Mouse (Mus musculus) kidney, adult 18-20 months (tissue): Measurements from ENCODE around the gene 2210010C04Rik.
"Not testable (repeated sequence)": the region's sequence is repeated elsewhere in the genome, so short reads cannot be mapped to it uniquely, and the experiment has no call there.

Experiments
- DNase-seq: peaks from one replicate; pipeline ENCODE4 v3.0.0; 2021

The 2210010C04Rik gene

DNA sequence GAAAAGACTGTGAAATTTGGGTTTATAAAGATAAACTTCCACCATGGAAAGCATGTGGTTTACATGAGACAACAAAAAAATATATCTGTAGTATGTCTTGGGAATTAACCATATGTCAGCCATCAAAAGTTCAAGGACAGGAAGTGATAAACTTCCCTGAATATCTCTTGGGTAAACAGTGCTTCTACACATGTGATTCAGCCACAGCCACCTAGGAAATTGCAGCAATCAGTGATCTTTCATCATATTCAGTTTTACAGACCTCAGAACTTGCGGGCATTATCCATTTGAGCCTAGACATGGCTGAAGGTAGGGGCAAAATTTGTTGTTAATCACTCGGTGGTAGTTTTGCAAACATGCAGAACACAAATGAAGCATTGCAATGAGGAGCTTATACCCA lies 16.7 kb downstream of the 2210010C04Rik start:
- no peak for DNase-seq

- no peak for DNase-seq
Observed at GRCm38 (mm10) chr6:41015065-41015464, 20.2 kb downstream of the 2210010C04Rik start.

DNA sequence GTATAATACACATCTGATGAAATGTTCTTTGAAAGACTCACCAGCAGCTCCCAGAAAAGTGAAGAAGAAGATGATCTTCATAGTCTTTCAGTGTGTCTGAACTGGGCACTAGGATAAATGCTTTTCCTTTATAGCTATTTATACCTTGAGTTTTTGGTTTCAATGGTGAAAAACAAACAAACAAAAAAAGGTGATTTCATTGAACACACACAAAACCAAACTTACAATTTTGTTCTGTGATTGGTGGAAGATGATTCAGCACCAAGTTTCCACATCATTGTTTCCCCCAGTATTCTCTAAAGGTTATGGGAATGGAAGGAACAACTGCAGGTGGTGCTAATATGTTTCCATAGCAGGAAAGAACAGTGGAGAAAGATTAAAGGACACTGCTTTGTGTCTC lies 35.9 kb downstream of the 2210010C04Rik start, which contains the start of gene Gm2663:
Gene Gm2663, minus strand, starts transcription at position 101 of the 400 bp plus-strand sequence.
- DNase-seq, result not testable (repeated sequence)
